Mouse (Mus musculus) heart, adult 9 months (tissue): ENCODE results near the gene Prss16.
A peak's percentile ranks its signal among the peaks of the same experiment; 100 is the strongest.

ENCODE experiments used
- DNase-seq, 2 experiments: peaks; one replicate each; pipeline ENCODE4 v3.0.0; 2022; ENCODE audit warnings: low spot score in 2 of 2

Gene Prss16

DNA sequence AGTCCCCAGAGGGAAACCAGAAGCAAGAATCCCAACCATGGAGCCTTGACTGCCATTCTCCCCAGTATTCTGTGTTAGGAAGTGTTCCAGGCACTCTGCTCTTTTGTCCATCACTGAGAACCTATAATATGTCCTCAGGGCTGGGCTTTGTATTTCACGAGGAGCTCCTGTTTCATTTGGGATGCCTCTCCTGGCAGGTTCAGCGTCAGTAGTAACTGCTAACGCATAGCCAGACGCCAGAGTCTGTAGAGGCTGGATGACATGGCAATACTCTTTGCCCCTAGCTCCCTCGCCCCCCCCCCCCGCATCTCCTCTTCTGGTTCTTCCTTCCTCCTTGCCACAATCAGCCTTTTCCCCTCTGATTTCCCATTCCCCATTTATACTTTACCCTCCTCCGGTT lies at the start of gene Prss16:
Prss16 (minus strand) TSS at position 101 of the 400 bp plus-strand sequence.
- no peak for DNase-seq

DNA sequence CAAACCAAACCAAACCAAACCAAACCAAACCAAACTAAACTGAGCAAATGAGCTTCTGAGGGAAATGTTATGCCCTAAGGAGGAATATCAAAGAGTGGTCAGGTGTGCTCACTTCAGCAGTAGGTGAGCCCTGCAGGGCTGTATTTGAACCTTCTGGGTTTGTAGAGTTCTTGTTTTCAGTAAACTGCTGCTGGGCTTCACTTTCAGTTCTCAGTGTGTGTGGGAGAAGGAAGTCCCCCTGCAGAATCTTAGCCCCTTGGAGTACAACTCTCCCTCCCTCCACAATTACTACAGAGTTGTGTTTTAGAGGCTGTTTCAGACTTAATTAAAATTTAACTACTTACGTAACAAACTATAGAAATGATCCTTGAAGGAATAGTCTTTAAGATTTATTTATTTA lies 44.2 kb upstream of the Prss16 start:
- DNase-seq = no peak

DNA sequence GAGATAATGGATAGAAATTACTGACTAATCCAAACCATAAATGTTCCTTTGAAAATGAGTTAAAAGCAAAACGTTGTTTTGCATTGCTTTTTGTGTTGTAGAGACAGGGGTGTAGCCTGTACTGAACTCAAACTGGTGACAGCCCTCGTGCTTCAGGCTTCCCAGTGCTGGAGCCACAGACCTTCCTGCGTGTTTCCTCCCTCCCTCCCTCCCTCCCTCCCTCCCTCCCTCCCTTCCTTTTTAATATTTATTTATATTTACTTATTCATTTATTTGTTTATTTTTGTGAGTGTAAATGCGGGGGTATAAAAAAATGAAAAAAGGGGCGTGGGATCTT lies 41.9 kb upstream of the Prss16 start:
- DNase-seq = no peak

DNA sequence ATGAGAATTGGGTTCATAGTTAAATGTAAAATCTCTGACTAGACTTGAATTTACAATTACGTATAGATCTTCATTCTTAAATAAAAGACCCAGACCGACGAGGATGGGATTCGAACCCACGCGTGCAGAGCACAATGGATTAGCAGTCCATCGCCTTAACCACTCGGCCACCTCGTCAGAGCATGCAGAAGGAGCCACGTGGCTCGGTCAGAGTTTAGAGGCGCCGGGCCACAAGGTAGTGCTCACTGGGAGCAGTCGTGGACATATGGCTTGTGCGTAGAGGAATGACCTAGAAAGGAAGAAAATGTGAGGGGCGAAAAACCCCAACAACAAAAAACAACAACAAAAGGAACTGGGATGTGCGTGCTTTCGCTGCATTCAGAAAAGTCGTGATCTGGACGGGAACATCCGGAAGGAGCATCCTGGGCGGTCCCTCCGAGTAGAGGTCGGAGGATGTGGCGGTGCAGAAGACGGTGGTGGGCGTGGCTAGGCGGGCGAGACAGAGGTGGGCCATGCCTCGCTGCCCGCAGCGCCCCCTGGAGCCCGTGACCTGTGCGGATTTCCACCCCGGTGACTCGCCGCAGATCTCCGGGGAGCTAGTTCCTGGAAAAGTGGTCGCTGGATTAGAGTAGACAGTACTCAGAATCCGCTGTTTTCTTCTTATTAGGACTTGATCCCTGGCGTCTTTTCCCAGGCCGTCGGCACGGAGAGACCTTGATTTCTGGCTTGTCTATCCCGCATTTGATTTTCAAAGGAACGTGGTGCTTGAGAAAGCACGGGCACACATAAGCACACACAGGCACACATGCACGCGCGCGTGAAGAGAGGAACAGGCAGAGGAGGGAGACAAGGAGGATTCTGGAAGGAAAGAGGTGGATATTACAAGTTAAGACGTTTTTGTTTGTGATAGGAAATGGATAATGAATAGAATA lies 41.3 kb upstream of the Prss16 start:
- peak; percentile 88 for DNase-seq

DNA sequence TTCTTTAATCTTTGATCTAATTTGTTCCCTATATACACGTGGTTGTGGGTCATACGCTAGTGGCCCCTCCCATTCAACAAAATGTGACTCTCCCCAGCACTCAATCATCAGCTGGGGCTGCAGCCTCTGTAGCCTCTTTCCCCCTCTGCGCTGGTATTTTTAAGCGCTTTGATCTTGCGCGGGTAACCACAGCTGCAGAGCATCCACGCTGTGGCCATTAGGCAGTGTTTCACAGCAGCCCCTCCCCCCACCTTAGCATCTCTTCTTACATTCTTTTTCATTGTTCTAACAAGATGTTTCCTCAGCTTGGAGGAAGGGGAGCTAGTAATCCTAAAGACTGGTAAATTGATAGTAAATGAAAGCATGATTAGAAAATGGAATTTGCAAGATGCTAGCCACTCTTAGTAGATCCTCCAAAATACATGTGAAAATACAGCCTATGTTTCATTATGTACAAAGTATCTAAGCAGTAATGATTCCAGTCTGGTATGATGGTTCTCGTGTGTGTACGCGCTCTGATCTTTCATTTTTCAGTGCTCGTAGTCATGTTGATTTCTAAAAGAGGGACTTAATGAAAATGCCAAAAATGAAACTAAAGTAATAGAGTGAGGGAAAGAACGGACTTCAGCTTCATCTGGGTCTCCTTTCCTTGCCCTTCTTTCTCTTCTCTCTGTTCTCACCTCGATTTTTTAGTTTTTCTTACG lies 40.3 kb upstream of the Prss16 start:
- no peak for DNase-seq

DNA sequence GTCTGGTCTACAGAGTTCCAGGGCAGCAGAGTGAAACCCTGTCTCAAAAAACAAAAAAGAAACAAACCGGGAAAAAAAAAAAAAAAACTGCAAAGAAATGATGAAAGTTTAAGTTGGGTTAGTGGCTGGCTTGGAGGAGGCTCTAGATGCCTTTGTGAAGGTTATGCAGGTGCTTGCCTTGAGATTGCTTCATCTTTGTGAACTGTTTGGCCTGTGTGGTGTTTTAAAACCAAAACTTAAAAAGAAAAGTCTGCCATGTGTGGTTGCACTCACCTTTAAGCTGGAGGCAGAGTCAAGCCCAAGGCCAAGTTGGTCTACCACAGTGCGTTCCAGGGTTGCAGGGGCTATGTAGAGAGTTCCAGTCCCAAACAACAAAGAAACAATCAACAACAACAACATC lies 39.5 kb upstream of the Prss16 start:
- DNase-seq = no peak

DNA sequence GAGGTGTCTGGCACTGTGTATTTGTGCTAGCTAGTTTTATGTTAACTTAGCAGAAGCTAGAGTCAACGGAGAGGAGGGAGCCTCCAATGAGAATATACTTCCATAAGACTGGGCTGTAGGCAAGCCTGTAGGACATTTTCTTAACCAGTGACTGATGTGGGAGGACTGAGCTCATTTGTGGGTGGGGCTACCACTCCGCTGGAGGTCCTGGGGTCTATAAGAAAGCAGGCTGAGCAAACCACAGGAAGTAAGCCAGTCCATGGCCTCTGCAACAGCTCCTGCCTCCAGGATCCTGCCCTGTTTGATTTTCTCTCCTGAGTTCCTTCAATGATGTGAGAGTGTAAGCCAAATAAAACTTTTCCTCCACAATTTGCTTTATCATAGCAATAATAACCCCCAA lies 35.8 kb upstream of the Prss16 start:
- DNase-seq = no peak

DNA sequence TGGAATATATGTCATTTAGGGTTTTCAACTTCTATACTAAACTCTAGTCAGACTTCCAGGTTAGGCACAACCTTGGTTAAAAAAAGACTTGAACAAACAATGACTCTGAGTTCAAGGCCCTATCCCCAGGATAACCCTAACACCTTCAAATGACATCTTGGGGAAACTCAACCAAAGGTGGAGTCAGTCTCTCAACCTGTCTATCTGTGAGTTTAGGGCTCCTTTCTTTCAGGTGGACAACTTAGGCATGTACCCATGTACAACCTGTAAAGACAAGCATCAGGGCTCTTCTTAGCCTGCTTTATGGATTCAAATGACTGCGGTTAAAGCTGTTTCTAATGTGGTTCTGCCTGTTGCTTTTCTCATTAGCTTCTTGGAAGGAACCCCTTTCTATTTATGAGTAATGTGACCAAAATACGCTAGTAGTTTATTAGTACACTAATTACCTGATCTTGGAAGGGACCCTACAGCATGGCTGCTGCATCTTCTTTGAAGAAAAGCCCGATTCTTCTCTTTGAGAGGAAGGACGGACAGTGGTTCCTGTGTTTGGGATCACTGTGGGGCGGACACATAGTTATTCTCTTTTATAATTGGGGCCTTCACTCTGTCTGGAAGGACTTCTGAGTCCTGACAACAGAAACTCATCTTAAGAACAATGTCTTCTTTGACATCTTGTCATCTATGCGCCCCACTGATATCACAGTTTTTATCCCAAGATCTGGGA lies 35.1 kb upstream of the Prss16 start:
- no peak for DNase-seq

DNA sequence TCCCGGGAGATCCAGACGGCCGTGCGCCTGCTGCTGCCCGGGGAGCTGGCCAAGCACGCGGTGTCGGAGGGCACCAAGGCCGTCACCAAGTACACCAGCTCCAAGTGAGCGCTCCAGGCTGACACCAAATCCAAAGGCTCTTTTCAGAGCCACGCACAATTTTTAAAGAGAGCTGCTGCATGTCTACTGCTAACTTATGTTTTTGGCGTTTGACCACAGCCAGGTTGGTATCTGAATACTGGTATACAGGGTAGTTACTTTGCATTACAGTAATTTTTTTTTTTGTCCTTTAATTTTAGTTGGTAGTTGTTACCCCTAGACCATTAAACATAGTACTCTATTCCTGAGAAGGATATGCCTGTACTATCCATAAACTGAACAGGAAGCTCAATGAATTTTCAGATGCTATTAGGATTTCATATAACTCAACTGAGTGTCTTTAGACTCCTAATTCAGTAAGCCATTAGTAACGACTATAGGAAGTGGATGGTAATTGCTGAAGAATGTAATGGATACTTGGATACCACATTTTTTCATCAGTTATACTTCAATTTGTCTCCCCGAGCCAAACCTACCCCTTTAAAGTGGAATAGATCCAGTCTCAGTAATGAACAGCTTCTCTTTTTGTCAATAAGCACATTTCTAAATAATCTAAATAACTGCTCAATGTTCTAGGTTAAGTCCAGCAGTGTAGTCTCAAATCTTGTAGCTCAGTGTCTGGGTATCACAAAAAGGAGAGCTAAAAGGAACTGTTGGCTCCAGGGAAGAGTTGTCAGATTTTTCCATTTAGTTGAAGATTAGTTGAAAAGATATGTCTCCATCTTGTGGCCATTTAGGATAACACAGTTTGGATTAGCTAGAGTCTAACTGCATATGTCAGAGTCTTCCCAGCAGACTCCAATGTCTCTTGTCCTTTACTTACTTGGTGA lies 34.2 kb upstream of the Prss16 start:
- no peak for DNase-seq

DNA sequence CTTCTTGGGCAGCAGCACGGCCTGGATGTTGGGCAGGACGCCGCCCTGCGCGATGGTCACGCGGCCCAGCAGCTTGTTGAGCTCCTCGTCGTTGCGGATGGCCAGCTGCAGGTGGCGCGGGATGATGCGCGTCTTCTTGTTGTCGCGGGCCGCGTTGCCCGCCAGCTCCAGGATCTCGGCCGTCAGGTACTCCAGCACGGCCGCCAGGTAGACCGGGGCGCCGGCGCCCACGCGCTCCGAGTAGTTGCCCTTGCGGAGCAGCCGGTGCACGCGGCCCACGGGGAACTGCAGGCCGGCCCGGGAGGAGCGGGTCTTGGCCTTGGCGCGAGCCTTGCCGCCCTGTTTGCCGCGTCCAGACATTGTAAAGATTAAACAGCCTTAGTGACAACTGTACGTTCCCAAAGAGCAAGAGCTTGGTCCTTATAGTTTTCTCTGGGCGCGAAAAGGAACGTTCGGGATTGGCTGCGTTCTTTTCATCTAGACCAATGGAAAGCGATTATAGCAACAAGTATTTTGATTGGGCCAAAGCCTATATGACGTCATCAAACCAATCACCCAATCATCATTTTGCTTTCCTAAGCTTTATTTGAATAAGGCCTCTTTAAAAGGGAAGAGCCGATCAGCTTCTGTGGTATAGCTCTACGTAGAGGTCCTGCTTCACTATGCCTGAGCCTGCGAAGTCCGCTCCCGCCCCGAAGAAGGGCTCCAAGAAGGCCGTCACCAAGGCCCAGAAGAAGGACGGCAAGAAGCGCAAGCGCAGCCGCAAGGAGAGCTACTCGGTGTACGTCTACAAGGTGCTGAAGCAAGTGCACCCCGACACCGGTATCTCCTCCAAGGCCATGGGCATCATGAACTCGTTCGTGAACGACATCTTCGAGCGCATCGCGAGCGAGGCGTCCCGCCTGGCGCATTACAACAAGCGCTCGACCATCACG lies 33.3 kb upstream of the Prss16 start, which contains the start of the genes Hist1h2ag and Hist1h2bj:
Hist1h2ag (minus strand) TSS at position 377 of the 935 bp plus-strand sequence.
Hist1h2bj (plus strand) TSS at position 647 of the 935 bp plus-strand sequence.
- peak; percentile 97 to 98 for DNase-seq

DNA sequence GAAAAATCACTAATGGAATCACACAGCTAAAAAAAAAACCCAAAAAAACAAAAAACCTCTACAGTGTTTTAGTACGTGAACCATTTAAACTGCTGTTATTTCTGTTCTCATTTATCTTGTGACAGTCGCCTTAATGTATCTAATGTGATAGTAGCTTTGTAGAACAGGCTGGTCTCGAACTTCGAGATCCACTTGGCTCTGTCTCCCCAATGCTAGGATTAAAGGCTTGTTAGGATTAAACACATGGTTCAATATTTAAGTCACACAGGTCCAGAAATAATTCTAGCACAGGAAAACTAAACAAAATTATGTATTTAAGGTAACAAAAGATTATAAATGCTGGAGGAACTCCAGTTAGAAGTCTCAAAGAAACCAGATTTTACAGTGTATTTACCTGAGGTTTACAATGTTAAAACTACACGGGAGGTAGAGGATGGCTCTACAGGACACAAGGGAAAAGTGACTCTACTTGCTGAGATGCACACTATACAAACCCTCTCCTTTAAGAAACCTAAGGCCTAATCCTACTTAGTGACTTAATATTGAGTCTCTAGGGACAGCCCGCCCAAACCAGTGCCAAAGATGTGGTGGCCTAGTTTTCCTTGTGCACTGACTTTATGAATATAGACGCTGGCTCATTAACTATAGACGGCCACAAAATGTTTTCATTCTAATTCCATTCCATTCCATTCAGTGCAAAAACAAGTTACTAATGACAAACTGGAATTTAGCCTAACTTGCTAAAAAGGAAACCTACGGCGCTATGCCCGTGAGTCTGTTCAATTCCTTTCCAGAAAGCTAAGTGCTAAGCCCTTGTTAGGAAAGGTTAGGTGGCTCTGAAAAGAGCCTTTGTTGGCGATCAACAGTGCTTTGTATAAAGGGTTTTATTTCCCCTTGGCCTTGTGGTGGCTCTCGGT lies 32.4 kb upstream of the Prss16 start:
- DNase-seq = no peak

DNA sequence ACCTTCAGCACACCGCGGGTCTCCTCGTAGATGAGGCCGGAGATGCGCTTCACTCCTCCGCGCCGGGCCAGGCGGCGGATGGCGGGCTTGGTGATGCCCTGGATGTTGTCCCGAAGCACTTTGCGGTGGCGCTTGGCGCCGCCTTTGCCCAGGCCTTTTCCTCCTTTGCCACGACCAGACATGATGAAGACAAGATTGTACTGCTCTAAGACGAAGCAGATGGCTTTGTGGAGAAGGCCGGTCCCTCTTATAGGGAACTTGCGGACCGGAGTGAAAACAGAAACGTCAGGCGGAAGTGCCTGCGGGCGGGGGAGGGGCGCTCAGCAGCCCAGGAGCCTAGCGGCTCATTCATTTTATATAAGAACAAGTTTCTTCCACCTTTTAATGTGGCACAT lies 31.6 kb upstream of the Prss16 start, which contains the start of gene Hist1h4i:
Hist1h4i (minus strand) TSS at position 221 of the 395 bp plus-strand sequence.
- peak; percentile 95 for DNase-seq

DNA sequence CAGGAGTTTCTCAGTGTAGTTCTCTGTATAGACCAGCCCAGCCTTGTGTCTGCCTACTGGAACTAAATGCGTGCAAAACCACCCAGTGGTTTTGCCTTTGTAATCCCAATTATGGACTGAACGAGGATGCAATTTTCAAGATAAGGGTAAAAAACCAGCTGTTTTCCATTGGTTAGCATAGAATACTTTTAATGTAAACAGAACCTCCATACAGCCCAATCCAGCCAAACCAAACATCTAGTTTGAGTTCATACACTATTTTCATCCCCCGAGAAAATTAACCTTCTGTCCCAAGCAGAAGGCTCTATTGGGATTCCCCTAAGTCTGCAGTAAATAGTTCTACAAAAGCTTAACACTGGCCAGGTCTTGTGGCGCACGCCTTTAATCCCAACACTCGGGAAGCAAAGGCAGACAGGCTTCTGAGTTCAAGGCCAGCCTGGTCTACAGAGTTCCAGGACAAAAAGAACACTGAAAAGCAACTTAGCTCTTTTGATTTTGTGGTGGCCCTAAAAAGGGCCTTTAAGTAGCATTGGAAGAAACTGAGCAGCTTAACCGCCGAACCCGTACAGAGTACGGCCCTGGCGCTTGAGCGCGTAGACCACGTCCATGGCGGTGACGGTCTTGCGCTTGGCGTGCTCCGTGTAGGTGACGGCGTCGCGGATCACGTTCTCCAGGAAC lies 31.1 kb upstream of the Prss16 start:
- no peak for DNase-seq

DNA sequence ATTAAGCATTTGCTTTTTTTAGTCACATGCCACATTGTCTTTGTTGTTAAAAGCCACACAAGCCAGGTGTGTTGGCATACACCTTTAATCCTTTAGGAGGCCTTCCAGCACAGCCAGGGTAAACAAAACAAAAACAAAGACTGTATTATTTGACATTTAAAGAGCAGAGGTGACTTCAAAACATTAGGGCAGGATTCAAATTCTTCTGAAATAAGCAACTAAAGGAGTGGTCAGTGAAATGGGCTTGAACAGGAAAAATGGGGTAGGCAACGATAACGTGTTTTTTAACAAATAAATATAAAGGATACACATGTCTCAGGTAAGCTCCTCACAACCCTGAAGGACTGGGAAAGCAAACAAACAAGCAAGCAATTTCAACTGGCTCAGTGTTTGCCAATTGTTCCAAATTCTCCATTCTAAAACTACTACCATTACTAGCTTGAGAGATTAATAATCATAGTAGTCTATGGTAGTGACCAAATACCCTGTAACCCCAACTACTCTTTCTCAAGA lies 30.5 kb upstream of the Prss16 start:
- no peak for DNase-seq

DNA sequence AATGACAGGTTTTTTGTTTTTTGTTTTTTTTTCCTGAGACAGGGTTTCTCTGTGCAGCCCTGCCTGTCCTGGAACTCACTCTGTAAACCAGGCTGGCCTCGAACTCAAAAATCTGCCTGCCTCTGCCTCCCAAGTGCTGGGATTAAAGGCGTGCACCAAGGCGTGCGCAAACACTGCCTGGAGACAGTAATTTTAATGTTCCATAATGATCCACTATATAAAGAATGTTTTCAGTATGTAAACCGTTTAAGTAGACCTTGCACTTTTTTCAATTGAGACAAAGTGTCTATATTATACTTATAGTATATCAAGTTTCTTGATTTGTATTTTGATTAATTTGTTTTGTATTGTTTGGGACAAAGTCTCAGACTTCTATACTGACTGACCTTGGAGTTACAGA lies 29.8 kb upstream of the Prss16 start:
- DNase-seq = no peak

DNA sequence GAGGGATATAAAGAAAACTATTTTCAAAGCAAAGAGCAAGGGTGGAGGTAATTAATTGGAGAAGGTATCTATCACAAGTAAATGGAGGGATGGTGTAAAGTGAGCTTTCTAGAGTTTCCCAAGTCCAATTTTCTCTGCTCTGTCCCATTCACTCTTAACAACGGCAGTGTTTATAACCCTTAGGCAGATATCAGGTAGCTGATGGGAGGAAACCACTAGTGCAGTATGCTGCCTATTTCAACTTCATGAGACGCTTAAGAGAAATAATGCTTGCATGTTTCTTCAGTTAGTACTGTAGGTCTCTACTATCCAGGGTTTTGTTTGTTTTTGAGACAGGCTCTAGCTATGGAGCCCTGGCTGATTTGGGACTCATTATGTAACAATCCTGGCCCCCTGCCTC lies 27.9 kb upstream of the Prss16 start:
- DNase-seq = no peak

DNA sequence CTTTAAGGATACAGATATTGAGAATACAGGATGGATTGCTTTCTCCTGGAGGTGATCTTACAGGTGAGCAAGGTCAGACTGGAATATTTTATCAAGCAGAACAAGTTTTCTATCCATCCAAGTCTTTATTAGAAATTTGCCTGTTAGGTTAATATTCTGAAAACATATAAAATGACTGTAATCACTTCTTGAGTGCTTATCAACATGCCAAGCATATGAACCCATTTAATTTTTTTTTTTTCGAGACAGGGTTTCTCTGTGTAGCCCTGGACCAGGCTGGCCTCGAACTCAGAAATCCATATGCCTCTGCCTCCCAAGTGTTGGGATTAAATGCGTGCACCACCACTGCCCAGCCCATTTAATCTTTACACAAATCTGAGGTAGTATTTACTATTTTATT lies 27.4 kb upstream of the Prss16 start:
- DNase-seq = no peak
